Mouse (Mus musculus): Measurements from ENCODE around the gene Chst1.

DNA sequence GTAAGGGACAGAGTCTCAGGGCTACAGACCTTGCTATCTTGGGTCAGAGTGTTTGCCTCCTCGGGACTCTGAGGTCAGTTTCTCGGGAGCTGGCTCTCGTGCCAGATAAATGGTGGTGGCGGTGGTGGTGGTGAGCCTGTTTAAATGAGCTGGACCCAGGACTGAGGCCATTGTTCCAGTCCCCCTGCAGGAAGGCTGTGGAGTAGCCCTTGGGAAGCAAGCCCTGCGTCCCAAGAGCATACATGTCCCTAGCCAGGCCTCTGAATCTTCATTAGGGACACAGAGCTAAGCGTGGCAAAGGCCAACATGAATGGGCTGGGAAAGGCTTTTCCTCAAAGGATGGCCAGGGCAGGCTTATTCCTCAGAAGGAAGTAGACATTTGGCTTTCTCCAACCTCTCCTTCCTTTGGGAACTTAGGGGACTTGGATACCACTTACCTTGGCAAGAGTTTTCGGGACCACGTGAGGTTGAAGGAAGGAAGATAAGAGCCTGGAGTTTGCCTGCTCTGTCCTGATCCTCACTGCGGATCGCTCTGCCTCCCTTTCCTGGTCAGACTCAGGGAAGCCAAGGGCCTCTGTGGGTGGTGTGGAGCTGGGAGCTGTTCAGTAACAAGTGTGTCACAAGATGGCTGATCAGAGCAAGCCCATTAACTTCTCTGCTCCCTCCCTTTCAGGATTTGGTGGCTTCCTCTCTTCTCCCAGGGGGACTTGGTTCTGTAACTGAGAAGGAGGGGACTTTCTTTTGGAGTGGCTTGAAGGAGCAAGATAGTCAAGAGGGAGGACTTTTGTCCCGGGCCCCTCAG, 4.4 kb upstream of the Chst1 start:
- TF ChIP-seq ZC3H11A (IDR thresholded peaks at IDR 0.05; ENCODE audit: low read depth, low read length): no peak
- TF ChIP-seq SMC3 (IDR thresholded peaks at IDR 0.05; ENCODE audit: low read depth, low read length): no peak
- TF ChIP-seq CTCF (conservative IDR thresholded peaks at IDR 0.05 in 1 of 2, IDR thresholded peaks at IDR 0.05 in 1 of 2; ENCODE audit: low read depth in 2 of 2, low read length in 2 of 2): no peak
- no peak for TF ChIP-seq MAZ (IDR thresholded peaks at IDR 0.05; ENCODE audit: low read depth, low read length)
- TF ChIP-seq POLR2A (IDR thresholded peaks at IDR 0.05; ENCODE audit: low read depth, low read length): no peak
- no peak for TF ChIP-seq SIN3A (IDR thresholded peaks at IDR 0.05; ENCODE audit: low read length)
- no peak for TF ChIP-seq TBP (conservative IDR thresholded peaks at IDR 0.05; ENCODE audit: low read depth, low read length)
